Mouse (Mus musculus): ENCODE data around the gene Rhot2.

DNA sequence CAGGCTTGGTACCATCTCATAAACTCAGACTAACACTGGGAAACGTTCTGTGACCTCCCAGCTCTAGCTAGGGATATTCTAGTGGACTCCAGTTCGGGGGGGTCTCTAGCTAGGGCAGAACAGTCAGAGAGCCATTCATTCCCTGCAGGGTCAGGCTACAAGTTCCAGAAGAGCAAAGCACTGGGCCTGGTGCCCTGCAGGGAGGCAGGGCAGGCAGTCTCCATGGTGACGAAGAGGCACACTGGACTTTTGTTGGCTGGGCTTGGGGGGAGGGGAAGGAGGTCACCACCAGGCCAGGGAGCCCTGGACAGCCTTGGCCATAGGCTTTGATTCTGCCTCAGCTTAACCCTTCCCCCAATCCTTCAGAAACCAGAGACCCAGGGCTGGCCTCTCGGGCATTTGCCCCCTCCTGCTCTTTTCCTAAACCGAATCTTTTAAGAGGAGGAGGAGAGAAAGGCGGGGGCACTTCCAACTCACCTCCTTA lies 49.0 kb downstream of the Rhot2 start, which contains the start of gene AC134908.4:
- no peak for TF ChIP-seq POLR2A (IDR thresholded peaks at IDR 0.05; ENCODE audit: low read depth, low read length)
- no peak for TF ChIP-seq CTCF (IDR thresholded peaks at IDR 0.05; ENCODE audit: extremely low read depth, insufficient read depth, insufficient read length, insufficient replicate concordance)

All from spleen, adult 2 months (tissue).